Mouse (Mus musculus) neural tube, embryonic 11.5 days (tissue): ENCODE results near the gene Mapk10. TPM values are rescaled to one million over a fixed set of nuclear protein-coding genes. Genes with fewer than 3 reads are reported as not detected.
A peak's percentile ranks its signal among the peaks of the same experiment; 100 is the strongest.

Experiments used
- ATAC-seq: fragments of 200-750 bp; cut with Nextera tagmentation; 2 replicates; pipeline ENCODE4 v1.8.0; 2017; ENCODE audit warnings: moderate number of reproducible peaks, mild to moderate bottlenecking, moderate TSS enrichment, moderate library complexity; ENCODE audit not compliant: insufficient read depth, low FRiP score, low TSS enrichment
- DNase-seq: peaks from one replicate; pipeline ENCODE4 v3.0.0-alpha.2; 2015; ENCODE audit warnings: low spot score
- H3K27ac ChIP-seq: fragments of 300-500 bp; sonication (generic); 2 replicates; pipeline ENCODE4 v1.5.1; 2014; ENCODE audit warnings: low read depth, mild to moderate bottlenecking, low read length
- H3K27me3 ChIP-seq: fragments of 300-500 bp; sonication (generic); 2 replicates; pipeline ENCODE4 v1.6.1; 2014; ENCODE audit warnings: mild to moderate bottlenecking, low read length, mixed read lengths; ENCODE audit not compliant: control insufficient read depth, insufficient read depth
- H3K36me3 ChIP-seq: fragments of 300-500 bp; sonication (generic); 2 replicates; pipeline ENCODE4 v1.6.1; 2014; ENCODE audit warnings: mild to moderate bottlenecking, low read length, moderate library complexity, mixed read lengths; ENCODE audit not compliant: control insufficient read depth, insufficient read depth
- H3K4me1 ChIP-seq: fragments of 300-500 bp; sonication (generic); 2 replicates; pipeline ENCODE4 v1.6.1; 2014; ENCODE audit warnings: low read length, mixed read lengths; ENCODE audit not compliant: control insufficient read depth, insufficient read depth
- H3K4me2 ChIP-seq: fragments of 300-500 bp; sonication (generic); 2 replicates; pipeline ENCODE4 v1.6.1; 2014; ENCODE audit warnings: low read depth, mild to moderate bottlenecking, moderate library complexity
- H3K4me3 ChIP-seq: fragments of 300-500 bp; sonication (generic); 2 replicates; pipeline ENCODE4 v1.5.1; 2014; ENCODE audit warnings: low read depth, low read length
- H3K9ac ChIP-seq: fragments of 300-500 bp; sonication (generic); 2 replicates; pipeline ENCODE4 v1.6.1; 2014; ENCODE audit warnings: mild to moderate bottlenecking, low read length
- H3K9me3 ChIP-seq: fragments of 300-500 bp; sonication (generic); 2 replicates; pipeline ENCODE4 v1.6.1; 2016; ENCODE audit warnings: low read length; ENCODE audit not compliant: control insufficient read depth
- WGBS: fragments of 180-500 bp; shearing (Covaris S2); extraction: QIAGEN DNeasy Blood & Tissue Kit; methylation state at CpG from one replicate; pipeline ENCODE4 v1.1.7; 2014; 5-methylcytosine and 5-hydroxymethylcytosine counted together
- polyA plus RNA-seq: library from polyadenylated mRNA; unstranded; fragments of >200 nt; fragmentation: Nextera tagmentation; extraction: Ambion mirVana; gene quantifications from 2 replicates; pipeline ENCODE4 v1.2.1, GENCODE M21; 2014

Gene Mapk10
- polyA plus RNA-seq, 1 experiment from 2014 or later: 46.3 TPM

DNA sequence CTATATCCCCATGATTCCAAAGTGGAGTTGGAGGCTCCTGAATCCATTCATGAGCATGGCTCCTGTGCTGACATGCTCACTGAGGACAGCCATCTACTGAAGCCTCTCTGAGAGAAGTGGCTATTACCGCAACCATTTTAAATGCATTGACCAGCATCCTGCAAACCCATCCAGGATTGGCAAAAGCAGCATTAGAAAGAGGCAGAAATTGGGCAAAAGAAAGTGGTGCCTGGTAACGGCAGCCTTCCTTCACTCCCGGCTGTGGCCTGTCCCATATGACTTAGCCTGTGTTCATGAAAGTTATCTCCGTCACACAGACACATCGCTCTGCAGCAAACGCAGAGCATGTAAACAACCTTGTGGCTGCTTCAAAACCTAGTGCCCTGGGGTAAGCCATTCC lies 1.6 kb downstream of the Mapk10 start:
- 75% methylated on average over 6 of the region's 6 CpGs for WGBS
- H3K9ac ChIP-seq: peak overlapping the region; percentile 26; the same call in 1 of the 2 replicates
- no peaks in the 10 kb centered on the region for H3K9me3 ChIP-seq
- peak overlapping the region; percentile 37 for H3K4me2 ChIP-seq
- no peaks in the 10 kb centered on the region for H3K36me3 ChIP-seq
- ATAC-seq (no peak), DNase-seq (no peak)
- H3K27ac ChIP-seq: no peak overlapping the region
- no peaks in the 10 kb centered on the region for H3K27me3 ChIP-seq
- H3K4me3 ChIP-seq: peak overlapping the region; percentile 39
- no peaks in the 10 kb centered on the region for H3K4me1 ChIP-seq

DNA sequence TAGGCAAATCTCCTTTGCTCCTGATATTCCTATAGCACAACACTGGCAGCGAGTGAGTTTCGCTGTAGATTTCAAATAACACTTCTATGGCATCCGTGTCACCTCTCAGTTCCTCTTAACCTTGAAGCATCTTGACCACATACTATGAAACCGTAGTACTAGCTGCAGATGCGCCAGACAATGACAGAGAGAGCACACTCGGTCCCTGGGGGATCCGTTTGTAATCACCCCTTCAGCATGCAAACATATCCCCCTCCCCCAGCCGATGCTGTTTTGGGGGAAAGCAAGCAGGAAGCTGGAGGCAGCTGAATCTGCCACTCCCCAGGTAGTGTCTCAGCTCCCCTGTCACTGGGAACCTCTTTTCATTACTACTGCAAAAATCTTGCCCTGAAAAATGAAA lies 2.3 kb downstream of the Mapk10 start:
- no peak overlapping the region for H3K27ac ChIP-seq
- peak overlapping the region; percentile 39; the same call in 1 of the 2 replicates for H3K4me3 ChIP-seq
- no peaks in the 10 kb centered on the region for H3K36me3 ChIP-seq
- no peaks in the 10 kb centered on the region for H3K27me3 ChIP-seq
- H3K9ac ChIP-seq: no peak overlapping the region; the same call in 1 of the 2 replicates
- peak overlapping the region; percentile 37 for H3K4me2 ChIP-seq
- no peaks in the 10 kb centered on the region for H3K4me1 ChIP-seq
- ATAC-seq: no peak
- peak; percentile 30 for DNase-seq
- 59% methylated on average over 8 of the region's 8 CpGs for WGBS
- no peaks in the 10 kb centered on the region for H3K9me3 ChIP-seq

DNA sequence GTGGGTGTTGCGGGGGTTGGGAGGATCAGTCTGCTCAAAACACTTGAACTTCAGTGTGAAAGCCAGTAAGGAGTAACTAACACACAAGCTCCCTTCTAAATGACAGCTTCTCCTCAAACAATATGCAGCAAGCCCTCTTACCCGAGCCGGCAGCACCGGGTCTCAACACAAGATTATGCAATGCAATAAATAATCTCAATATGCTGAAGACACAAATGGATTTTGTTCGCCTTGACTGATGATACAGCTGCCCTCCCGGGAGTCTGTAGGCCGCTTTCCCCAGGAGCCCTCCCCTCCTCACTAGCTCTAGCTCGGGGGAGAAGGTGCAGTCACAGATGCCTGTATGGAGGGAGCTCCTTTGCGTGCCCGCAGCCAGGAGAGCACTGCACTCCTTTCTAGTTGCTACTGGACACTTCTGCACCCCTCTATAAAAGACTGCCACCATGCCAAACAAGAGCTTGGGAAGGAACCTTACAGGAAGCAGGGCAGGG lies 3.1 kb downstream of the Mapk10 start:
- H3K4me3 ChIP-seq: peak overlapping the region; percentile 39

DNA sequence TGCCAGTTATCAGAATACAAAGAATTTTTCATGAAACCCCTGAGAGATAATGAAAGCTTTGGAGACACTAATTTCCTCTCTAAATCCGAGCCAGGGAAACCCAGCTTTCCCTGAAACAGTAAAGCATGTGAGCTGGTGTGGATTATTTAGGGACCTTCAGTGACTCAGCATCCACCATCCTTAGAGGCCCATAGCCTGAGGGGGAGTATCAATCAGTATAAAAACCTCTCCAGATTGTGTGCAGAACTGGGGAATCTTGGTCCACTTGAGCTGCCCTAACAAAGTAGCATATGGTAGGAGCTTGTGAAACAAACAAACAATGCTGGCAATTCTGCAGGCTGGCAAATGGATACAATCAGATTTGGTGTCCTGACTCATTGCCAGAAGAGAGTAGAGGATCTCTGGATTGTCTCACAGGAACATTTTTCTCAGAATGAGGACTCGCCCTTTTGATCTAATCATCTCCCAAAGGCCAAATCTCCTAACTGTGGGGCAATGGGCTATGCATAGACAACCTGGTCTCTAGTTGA lies 13.3 kb downstream of the Mapk10 start:
- no peaks in the 10 kb centered on the region for H3K36me3 ChIP-seq
- no peak overlapping the region for H3K9ac ChIP-seq
- no peaks in the 10 kb centered on the region for H3K9me3 ChIP-seq
- H3K4me2 ChIP-seq: no peak overlapping the region
- H3K4me1 ChIP-seq: peaks cover 3% of the 10 kb centered on the region; the same call in 1 of the 2 replicates
- H3K27me3 ChIP-seq: no peaks in the 10 kb centered on the region
- no peak overlapping the region for H3K27ac ChIP-seq
- no peak overlapping the region for H3K4me3 ChIP-seq
- WGBS: 67% methylated on average over 2 of the region's 2 CpGs
- ATAC-seq: no peak
- no peak for DNase-seq

More for the DNA sequence above, 3.1 kb downstream of the Mapk10 start:
- no peaks in the 10 kb centered on the region for H3K27me3 ChIP-seq
- no peak overlapping the region for H3K27ac ChIP-seq
- ATAC-seq: no peak
- 61% methylated on average over 10 of the region's 10 CpGs for WGBS
- peak; percentile 36 for DNase-seq
- H3K36me3 ChIP-seq: no peaks in the 10 kb centered on the region
- no peaks in the 10 kb centered on the region for H3K4me1 ChIP-seq
- H3K9me3 ChIP-seq: no peaks in the 10 kb centered on the region
- H3K4me2 ChIP-seq: peak overlapping the region; percentile 37
- no peak overlapping the region for H3K9ac ChIP-seq

DNA sequence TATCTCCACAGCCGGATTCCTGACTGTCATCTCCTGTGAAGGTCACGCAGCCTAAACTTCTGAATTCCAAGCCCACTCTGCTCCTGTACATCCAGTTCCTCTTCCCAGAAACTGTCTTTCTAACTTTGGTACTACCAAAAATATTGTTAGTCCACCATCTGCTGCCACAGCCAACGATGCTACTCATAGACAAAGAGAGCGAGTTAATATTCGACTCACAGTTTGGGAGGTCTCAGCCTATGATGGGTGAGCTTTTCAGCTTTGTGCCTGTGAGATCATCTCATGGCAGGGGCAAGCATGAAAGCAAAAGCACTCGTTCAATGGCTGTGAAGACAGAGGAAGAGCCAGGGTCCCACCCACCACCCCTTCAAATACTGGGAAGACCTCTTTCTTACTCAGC lies 16.6 kb downstream of the Mapk10 start:
- whole genome bisulfite sequencing: 65% methylated on average over 6 of the region's 6 CpGs
- no peak overlapping the region for H3K27ac ChIP-seq

DNA sequence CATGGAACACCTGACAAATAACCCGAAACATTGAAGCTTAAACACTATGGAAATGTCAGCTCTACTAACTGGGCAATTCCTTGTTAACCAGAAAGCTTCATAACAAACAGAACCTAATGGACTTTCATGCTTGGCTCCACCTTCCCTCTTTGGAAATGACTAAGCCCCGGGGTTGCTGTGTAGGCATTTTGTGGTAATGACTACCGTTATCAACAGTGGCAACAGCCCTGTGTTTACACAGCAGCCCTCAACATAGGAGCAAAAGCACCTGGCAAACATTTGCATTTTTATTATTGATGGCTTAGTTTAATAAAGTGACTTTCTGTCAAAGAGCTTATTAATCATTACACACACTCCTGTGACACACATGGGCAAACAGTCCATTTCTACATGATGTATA lies 17.4 kb downstream of the Mapk10 start:
- no peaks in the 10 kb centered on the region for H3K36me3 ChIP-seq
- H3K4me1 ChIP-seq: peaks cover 7% of the 10 kb centered on the region; the same call in 1 of the 2 replicates
- H3K9me3 ChIP-seq: no peaks in the 10 kb centered on the region
- no peak for ATAC-seq
- no peak overlapping the region for H3K27ac ChIP-seq
- H3K4me2 ChIP-seq: no peak overlapping the region
- WGBS: 76% methylated on average over 3 of the region's 3 CpGs
- DNase-seq: no peak
- H3K4me3 ChIP-seq: no peak overlapping the region
- no peaks in the 10 kb centered on the region for H3K27me3 ChIP-seq
- no peak overlapping the region for H3K9ac ChIP-seq

More for the DNA sequence above, 16.6 kb downstream of the Mapk10 start:
- no peaks in the 10 kb centered on the region for H3K36me3 ChIP-seq
- no peak overlapping the region for H3K4me3 ChIP-seq
- H3K9me3 ChIP-seq: no peaks in the 10 kb centered on the region
- DNase-seq (no peak), ATAC-seq (no peak)
- H3K4me1 ChIP-seq: peaks cover 7% of the 10 kb centered on the region; the same call in 1 of the 2 replicates
- no peaks in the 10 kb centered on the region for H3K27me3 ChIP-seq
- H3K4me2 ChIP-seq: no peak overlapping the region
- no peak overlapping the region for H3K9ac ChIP-seq

DNA sequence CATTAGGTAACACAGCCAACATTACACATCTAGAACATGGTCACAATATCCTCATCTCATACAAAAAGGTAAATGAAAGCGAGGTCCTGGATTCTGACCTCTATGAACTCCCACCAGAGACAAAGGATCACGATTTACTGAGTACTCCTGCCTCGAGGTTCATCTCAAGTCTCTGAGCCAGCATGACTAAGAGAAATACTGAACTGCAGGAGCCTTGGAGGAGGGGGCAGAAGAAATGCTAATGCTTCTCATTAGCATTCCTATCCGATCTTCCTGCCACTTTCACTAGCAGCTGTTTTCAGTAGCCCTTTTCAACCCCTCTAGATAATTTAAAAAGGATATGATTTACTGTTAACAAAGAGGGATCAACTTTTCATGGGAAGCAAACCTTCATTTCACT lies 19.6 kb downstream of the Mapk10 start:
- Histone ChIP-seq H3K36me3 (no peaks in the 10 kb centered on the region), H3K27me3 (no peaks in the 10 kb centered on the region), H3K4me2 (no peak overlapping the region), H3K27ac (no peak overlapping the region), H3K4me3 (no peak overlapping the region), H3K9ac (no peak overlapping the region), H3K4me1 (peaks cover 7% of the 10 kb centered on the region; the same call in 1 of the 2 replicates), H3K9me3 (no peaks in the 10 kb centered on the region)
- 20% methylated on average over 4 of the region's 4 CpGs for WGBS
- ATAC-seq (peak; percentile 73), DNase-seq (no peak)

DNA sequence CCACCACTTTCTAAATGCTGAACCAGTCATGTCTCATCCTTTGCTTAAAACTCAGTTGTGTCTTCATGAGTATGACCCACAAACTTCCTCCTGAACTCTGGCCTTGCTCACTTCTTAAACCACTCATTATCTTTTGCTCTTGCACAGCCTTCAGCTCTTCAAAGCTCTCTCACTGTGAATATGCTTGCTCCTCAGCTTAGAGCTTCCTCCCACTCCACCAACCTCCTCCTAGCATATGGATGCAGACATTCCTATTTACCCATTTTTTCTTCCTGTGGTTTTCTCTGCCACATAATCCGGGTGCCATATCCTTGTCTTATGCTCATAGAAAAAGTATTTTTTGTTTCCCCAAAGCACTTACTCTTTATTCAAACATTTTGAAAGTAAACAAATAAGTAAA lies 26.9 kb downstream of the Mapk10 start:
- DNase-seq (no peak), ATAC-seq (no peak)
- Histone ChIP-seq H3K4me1 (no peaks in the 10 kb centered on the region), H3K9ac (no peak overlapping the region), H3K27ac (no peak overlapping the region), H3K4me3 (no peak overlapping the region), H3K9me3 (peaks cover 2% of the 10 kb centered on the region; the same call in 1 of the 2 replicates), H3K36me3 (no peaks in the 10 kb centered on the region), H3K27me3 (no peaks in the 10 kb centered on the region), H3K4me2 (no peak overlapping the region)
- 79% methylated on average over 1 of the region's 1 CpGs for WGBS

DNA sequence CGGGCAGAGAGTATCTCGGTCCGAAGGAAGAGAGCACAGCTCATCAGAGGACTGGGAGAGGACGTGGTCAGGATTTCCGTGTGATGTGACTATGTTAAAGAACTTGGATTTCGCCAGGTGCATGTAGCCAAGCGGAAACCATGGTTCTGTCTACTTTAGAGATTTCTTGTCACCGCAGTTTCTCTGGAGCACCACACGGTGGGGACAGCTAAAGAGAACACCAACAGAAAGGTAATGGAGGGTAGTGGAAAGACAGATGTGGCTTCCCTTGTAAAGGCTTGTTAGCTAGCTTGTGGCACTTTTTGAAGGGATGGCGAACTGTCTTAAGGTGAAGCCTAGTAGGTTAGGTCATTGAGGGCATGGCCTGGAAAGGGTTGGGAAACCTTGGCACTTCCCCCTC lies 29.5 kb downstream of the Mapk10 start:
- no peak overlapping the region for H3K4me3 ChIP-seq
- no peak overlapping the region for H3K4me2 ChIP-seq
- H3K36me3 ChIP-seq: no peaks in the 10 kb centered on the region
- DNase-seq (no peak), ATAC-seq (no peak)
- no peak overlapping the region for H3K27ac ChIP-seq
- H3K9me3 ChIP-seq: peaks cover 2% of the 10 kb centered on the region; the same call in 1 of the 2 replicates
- no peak overlapping the region for H3K9ac ChIP-seq
- H3K4me1 ChIP-seq: no peaks in the 10 kb centered on the region
- H3K27me3 ChIP-seq: no peaks in the 10 kb centered on the region
- WGBS: 89% methylated on average over 10 of the region's 10 CpGs
